Mouse (Mus musculus) naive thymus-derived CD4-positive, alpha-beta T cell, adult 2 months (primary cell): ENCODE data around the gene Klc1.

ENCODE experiments used
- DNase-seq: peaks from one replicate; pipeline ENCODE4 v3.0.0-alpha.2; 2011; ENCODE audit warnings: low read depth

Klc1 gene

DNA sequence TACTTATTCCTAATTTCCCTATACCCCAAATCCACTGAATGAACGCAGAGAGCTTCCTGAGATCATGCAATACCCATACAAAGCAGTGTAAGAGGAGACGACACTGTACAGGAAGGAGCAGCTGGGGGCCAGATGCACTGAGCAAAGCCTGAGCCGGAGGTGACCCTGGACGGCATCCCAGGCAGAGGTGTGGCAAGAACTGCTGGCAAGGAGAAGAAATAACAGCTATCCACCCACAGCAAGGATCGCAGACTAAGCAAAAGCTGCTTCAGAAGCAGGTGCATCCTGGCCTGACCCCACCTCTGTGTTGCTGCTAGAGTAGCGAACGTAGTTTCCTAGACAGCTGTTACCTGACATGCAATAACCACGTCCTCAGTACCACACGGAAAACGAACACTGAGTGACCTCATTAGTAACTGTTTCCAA, 94.4 kb downstream of the Klc1 start:
- peak; percentile 37 for DNase-seq

DNA sequence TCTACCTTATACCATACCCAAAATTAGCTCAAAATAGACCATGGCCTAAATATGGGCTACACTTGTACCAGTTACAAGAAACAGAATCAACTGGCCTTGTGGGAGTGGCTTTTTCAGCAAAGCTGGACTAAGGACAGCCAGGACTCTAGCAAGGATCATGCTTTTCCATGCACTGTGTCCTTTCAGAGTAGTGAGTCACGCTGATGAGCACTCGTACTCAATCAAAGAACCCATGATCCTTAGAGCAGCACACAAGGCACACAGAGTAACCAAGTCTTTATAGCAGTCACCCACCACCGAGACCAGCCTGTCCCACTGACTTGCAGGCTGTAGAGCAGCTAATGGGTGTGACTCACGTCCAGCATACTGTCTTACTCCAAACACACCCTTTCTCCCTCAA, 94.9 kb downstream of the Klc1 start:
- no peak for DNase-seq

GRCm38 (mm10) chr12:111855448-111855847, 96.8 kb downstream of the Klc1 start:
- DNase-seq, result no peak
